Mouse (Mus musculus): Measurements from ENCODE around the gene Pou3f3. TPM values are rescaled to one million over a fixed set of nuclear protein-coding genes. Genes with fewer than 3 reads are reported as not detected.

Gene Pou3f3
- polyA plus RNA-seq, 1 experiment from 2014 or later = 12.4 TPM

DNA sequence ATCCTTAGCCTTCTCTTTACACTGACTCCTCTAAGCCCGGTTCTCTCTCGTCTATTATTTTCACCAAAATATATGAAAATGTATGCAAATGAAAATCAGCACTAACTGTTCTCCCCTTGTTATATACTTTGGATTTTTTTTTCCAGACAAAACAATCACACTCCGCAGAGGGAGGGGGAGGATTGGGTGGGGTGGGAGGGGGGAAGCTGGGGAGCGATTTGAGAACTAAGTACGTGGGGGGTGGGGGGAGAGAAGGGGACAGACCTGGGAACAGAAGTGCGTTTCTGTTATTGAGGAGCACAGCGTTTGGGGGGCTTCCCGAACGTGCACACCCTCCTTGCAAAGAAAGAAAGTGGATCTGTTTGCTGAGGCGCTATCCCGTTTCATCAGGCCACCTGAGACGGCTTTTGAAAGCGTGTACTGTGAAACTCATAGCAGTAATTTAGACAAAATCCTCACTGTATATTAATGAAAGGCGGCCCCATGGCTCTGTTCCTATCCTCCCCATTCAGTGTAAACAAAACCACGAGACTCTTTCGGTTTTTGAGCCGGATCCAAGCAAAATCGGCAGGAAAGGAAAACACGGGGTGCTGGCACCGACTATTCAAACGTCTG, 2.4 kb upstream of the Pou3f3 start:
- Histone ChIP-seq H3K9ac (ENCODE audit: low read depth, low read length) (peak overlapping the region; percentile 56; the same call in 1 of the 2 replicates), H3K36me3 (ENCODE audit: insufficient read depth, low read length) (no peaks in the 10 kb centered on the region), H3K4me1 (replicated peaks; ENCODE audit: insufficient read depth, low read length) (peaks cover 3% of the 10 kb centered on the region; the same call in 1 of the 2 replicates), H3K27me3 (ENCODE audit: insufficient read depth, low read length) (peaks cover 36% of the 10 kb centered on the region), H3K4me3 (replicated peaks; ENCODE audit: low read depth, low read length) (peak overlapping the region; percentile 48), H3K9me3 (replicated peaks; ENCODE audit: low read length) (no peaks in the 10 kb centered on the region), H3K27ac (peak overlapping the region; percentile 87), H3K4me2 (ENCODE audit: low read length) (peak overlapping the region; percentile 48)
- ATAC-seq (replicated peaks; ENCODE audit: low FRiP score, low read depth) (no peak), DNase-seq (ENCODE audit: low spot score) (no peak)
- WGBS = under 1% methylated on average over 21 of the region's 21 CpGs
- no peak for TF ChIP-seq CTCF (IDR thresholded peaks at IDR 0.05; ENCODE audit: low read depth)

DNA sequence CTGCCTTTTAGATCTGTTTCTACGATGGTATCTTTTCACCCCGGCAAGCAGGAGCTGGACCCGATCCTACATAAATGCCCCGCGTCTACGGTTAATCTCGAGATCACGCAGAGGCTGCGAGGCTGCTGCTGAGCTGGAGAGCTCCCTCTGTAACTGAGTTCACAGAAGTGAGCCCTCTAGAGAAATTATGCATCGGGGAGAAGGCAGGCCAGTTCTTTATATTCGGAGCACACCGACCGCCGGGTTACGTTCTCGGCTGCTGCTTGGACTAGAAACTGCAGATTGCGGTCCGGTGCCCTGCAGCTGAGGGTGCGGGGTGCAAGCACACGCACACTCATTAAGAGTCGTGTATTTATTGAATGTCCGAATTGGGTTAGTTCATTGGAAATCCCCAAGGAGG, 1.7 kb upstream of the Pou3f3 start:
- peak overlapping the region; percentile 87 for H3K27ac ChIP-seq
- H3K4me3 ChIP-seq (replicated peaks; ENCODE audit: low read depth, low read length) = peak overlapping the region; percentile 48
- H3K9ac ChIP-seq (ENCODE audit: low read depth, low read length) = peak overlapping the region; percentile 56
- TF ChIP-seq CTCF (IDR thresholded peaks at IDR 0.05; ENCODE audit: low read depth) = no peak
- H3K9me3 ChIP-seq (replicated peaks; ENCODE audit: low read length) = no peaks in the 10 kb centered on the region
- H3K27me3 ChIP-seq (ENCODE audit: insufficient read depth, low read length) = peaks cover 36% of the 10 kb centered on the region
- DNase-seq (ENCODE audit: low spot score) (peak; percentile 63), ATAC-seq (replicated peaks; ENCODE audit: low FRiP score, low read depth) (no peak)
- H3K4me1 ChIP-seq (replicated peaks; ENCODE audit: insufficient read depth, low read length) = peaks cover 3% of the 10 kb centered on the region; the same call in 1 of the 2 replicates
- H3K4me2 ChIP-seq (ENCODE audit: low read length) = peak overlapping the region; percentile 48
- no peaks in the 10 kb centered on the region for H3K36me3 ChIP-seq (ENCODE audit: insufficient read depth, low read length)
- under 1% methylated on average over 22 of the region's 22 CpGs for WGBS

DNA sequence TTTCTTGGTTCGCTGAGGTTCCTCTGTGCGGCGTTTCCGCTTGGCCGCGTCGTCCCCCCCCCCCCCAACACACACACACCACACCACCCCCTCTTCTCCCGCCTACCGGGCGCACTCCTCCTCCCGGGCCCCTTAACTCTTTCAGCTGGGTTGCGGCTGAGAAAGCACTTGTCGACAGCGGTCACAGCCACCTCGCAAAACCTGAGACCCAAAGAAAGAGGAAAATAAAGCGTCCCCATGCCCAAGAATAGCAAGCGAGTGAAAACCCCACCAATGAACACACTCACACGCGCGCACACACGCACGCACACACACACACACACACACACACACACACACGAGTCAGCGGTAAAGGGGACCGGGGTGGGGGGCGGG, 1.3 kb upstream of the Pou3f3 start:
- peaks cover 37% of the 10 kb centered on the region for H3K27me3 ChIP-seq (ENCODE audit: insufficient read depth, low read length)
- H3K4me1 ChIP-seq (replicated peaks; ENCODE audit: insufficient read depth, low read length) = peaks cover 3% of the 10 kb centered on the region; the same call in 1 of the 2 replicates
- H3K4me3 ChIP-seq (replicated peaks; ENCODE audit: low read depth, low read length) = peak overlapping the region; percentile 48
- H3K27ac ChIP-seq = peak overlapping the region; percentile 87
- H3K36me3 ChIP-seq (ENCODE audit: insufficient read depth, low read length) = no peaks in the 10 kb centered on the region
- 0% methylated on average over 22 of the region's 26 CpGs for WGBS
- H3K9ac ChIP-seq (ENCODE audit: low read depth, low read length) = peak overlapping the region; percentile 56
- peak overlapping the region; percentile 48 for H3K4me2 ChIP-seq (ENCODE audit: low read length)
- DNase-seq (ENCODE audit: low spot score) = no peak
- no peak for ATAC-seq (replicated peaks; ENCODE audit: low FRiP score, low read depth)
- TF ChIP-seq CTCF (IDR thresholded peaks at IDR 0.05; ENCODE audit: low read depth) = no peak
- H3K9me3 ChIP-seq (replicated peaks; ENCODE audit: low read length) = no peaks in the 10 kb centered on the region

DNA sequence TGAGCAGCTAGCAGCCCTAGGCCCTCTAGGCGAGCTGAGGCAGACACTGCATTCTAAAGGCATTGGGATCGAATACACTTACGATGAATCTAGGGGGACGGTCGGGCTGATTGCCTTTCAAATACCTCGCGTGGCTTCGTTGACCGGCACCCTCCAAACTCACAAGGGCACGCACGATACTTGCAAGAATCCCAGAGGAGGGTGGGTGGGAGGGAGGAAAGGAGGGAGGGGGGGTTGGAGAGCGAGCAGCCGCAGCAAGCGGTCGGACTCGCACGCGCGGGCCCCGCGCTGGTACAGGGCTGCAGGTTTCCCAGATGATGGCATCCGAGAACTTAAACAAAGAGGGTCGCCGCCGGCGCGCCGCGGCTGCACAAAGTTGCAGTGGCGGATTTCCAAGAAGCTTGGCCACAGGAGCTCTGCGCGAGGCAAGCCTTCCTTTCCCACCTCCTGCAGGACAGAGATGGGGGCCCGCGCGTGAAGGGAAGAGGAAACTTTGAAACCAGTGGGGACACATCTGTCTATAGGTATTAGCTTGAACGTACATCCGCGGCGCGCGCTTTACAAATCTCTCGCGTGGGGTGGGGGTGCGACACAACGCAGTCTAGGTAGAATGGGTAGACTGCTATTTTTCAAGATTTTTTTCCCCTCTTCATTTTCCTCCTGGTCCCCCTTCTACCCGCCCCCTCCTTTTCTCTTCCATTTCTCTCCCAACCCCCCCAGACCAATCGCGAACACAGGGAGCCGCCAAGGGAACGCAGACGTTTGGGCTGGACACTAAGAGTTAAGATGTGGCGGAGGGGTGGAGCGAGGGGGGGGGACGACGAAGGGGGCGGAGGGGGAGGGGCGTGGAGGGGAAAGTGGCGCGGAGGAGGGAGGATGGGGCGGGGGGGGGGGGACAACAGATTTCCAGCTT, 647 bp upstream of the Pou3f3 start:
- no peaks in the 10 kb centered on the region for H3K36me3 ChIP-seq (ENCODE audit: insufficient read depth, low read length)
- no peak for TF ChIP-seq CTCF (IDR thresholded peaks at IDR 0.05; ENCODE audit: low read depth)
- peak overlapping the region; percentile 87 for H3K27ac ChIP-seq
- no peaks in the 10 kb centered on the region for H3K9me3 ChIP-seq (replicated peaks; ENCODE audit: low read length)
- whole genome bisulfite sequencing = under 1% methylated on average over 53 of the region's 60 CpGs
- ATAC-seq (replicated peaks; ENCODE audit: low FRiP score, low read depth) = peak; percentile 44
- peaks cover 36% of the 10 kb centered on the region for H3K27me3 ChIP-seq (ENCODE audit: insufficient read depth, low read length)
- peak overlapping the region; percentile 48 for H3K4me2 ChIP-seq (ENCODE audit: low read length)
- DNase-seq (ENCODE audit: low spot score) = no peak
- peak overlapping the region; percentile 48 for H3K4me3 ChIP-seq (replicated peaks; ENCODE audit: low read depth, low read length)
- peaks cover 3% of the 10 kb centered on the region; the same call in 1 of the 2 replicates for H3K4me1 ChIP-seq (replicated peaks; ENCODE audit: insufficient read depth, low read length)
- H3K9ac ChIP-seq (ENCODE audit: low read depth, low read length) = peak overlapping the region; percentile 56

DNA sequence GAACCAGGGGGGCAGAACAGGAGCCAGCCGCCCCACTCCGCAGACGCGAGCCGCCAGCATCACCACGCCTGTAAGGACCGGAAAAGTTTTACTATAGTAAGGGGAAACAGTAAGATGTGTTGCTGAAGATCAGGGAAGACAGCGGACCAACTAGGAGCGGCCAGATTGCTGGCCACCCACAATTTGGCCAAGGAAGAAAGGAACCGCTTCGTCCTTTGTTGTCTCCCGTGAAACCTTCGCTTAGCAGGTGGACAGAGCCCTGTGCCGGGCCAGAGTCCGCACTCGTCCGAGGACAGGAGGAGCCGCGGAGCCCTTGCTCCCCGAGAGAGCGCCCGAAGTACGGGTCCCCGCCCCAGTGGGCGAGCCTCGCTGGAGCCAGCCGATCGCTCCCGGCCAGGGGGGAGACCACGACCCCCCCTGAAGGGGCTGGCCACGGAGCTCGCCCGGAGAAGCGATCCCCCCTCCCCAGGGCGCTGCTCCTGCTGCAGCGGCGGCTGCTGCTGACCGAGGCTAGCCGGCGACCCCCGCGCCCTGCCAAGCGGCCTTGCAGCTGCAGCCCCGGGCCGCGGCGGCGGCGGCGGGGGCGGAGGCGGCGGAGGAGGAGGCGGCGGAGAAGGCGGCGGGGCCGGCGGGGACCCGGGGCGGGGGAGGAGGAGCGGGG, 933 bp downstream of the Pou3f3 start:
- no peak for TF ChIP-seq CTCF (IDR thresholded peaks at IDR 0.05; ENCODE audit: low read depth)
- no peaks in the 10 kb centered on the region for H3K9me3 ChIP-seq (replicated peaks; ENCODE audit: low read length)
- H3K4me3 ChIP-seq (replicated peaks; ENCODE audit: low read depth, low read length) = peak overlapping the region; percentile 48
- WGBS = under 1% methylated on average over 31 of the region's 62 CpGs
- peak; percentile 14; the same call in 1 of the 2 replicates for ATAC-seq (replicated peaks; ENCODE audit: low FRiP score, low read depth)
- peaks cover 40% of the 10 kb centered on the region for H3K27me3 ChIP-seq (ENCODE audit: insufficient read depth, low read length)
- H3K9ac ChIP-seq (ENCODE audit: low read depth, low read length) = peak overlapping the region; percentile 63
- peak overlapping the region; percentile 48 for H3K4me2 ChIP-seq (ENCODE audit: low read length)
- H3K27ac ChIP-seq = peak overlapping the region; percentile 86
- DNase-seq (ENCODE audit: low spot score) = no peak
- H3K36me3 ChIP-seq (ENCODE audit: insufficient read depth, low read length) = no peaks in the 10 kb centered on the region
- peaks cover 3% of the 10 kb centered on the region; the same call in 1 of the 2 replicates for H3K4me1 ChIP-seq (replicated peaks; ENCODE audit: insufficient read depth, low read length)

DNA sequence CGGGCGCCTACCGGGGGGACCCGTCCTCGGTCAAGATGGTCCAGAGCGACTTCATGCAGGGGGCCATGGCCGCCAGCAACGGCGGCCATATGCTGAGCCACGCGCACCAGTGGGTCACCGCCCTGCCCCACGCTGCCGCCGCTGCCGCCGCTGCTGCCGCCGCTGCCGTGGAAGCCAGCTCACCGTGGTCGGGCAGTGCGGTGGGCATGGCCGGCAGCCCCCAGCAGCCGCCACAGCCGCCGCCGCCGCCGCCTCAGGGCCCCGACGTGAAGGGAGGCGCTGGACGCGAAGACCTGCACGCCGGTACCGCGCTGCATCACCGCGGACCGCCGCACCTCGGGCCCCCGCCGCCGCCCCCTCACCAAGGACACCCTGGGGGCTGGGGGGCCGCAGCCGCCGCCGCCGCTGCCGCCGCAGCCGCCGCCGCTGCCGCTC, 1.8 kb downstream of the Pou3f3 start:
- Histone ChIP-seq H3K4me3 (replicated peaks; ENCODE audit: low read depth, low read length) (peak overlapping the region; percentile 48), H3K4me2 (ENCODE audit: low read length) (peak overlapping the region; percentile 48), H3K4me1 (replicated peaks; ENCODE audit: insufficient read depth, low read length) (peaks cover 3% of the 10 kb centered on the region; the same call in 1 of the 2 replicates), H3K36me3 (ENCODE audit: insufficient read depth, low read length) (no peaks in the 10 kb centered on the region), H3K9ac (ENCODE audit: low read depth, low read length) (peak overlapping the region; percentile 63), H3K27ac (peak overlapping the region; percentile 86), H3K27me3 (ENCODE audit: insufficient read depth, low read length) (peaks cover 46% of the 10 kb centered on the region), H3K9me3 (replicated peaks; ENCODE audit: low read length) (no peaks in the 10 kb centered on the region)
- ATAC-seq (replicated peaks; ENCODE audit: low FRiP score, low read depth) (no peak), DNase-seq (ENCODE audit: low spot score) (no peak)
- under 1% methylated on average over 45 of the region's 58 CpGs for WGBS
- no peak for TF ChIP-seq CTCF (IDR thresholded peaks at IDR 0.05; ENCODE audit: low read depth)
